Mouse (Mus musculus) left cerebral cortex, postnatal 10 days (tissue): Measurements from ENCODE around the gene Cyp39a1. TPM values are rescaled to one million over a fixed set of nuclear protein-coding genes. Genes with fewer than 3 reads are reported as not detected.

Experiments used
- DNase-seq, 2 experiments: peaks; one replicate each; pipeline ENCODE4 v3.0.0; 2021 to 2022; ENCODE audit warnings: low spot score in 2 of 2, mixed read lengths in 1 of 2; ENCODE audit errors: extremely low spot score in 1 of 2
- intact Hi-C: fragments of 180-260 bp; cut with DNase I; formaldehyde crosslinking; loops from one replicate; pipeline ENCODE4 v1.15.1; 2025
- total RNA-seq, 2 experiments: library from RNA; stranded (reverse); gene quantifications; 2 replicates each; pipeline ENCODE4 v1.2.3; 2021

The Cyp39a1 gene
- total RNA-seq, result 1 to 10 TPM; 1.4 to 1.7 TPM

- no peak for DNase-seq
- intact Hi-C loops, result no loop called here
Observed at GRCm38 (mm10) chr17:43667290-43667843, at the start of gene Cyp39a1. Gene Cyp39a1 (plus strand): TSS chr17:43667425.

DNA sequence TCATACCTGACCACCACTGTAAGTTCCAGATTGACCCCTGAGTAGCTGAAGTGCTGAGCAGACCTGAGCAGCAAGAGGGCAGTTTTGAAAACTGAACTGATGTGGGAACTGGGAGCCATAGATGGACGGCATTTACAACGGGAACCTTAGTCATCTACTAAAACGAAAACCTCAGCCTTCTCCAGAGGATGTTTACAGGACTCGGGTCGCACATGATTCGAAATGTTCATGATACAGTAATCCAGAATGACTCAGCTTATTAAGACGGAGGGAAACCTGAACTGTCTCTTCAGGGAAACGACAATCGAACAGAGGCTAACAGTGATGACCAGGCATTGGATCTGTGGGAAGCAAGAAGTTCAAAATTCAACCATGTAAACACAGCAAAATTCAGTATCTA, 48.1 kb upstream of the Cyp39a1 start:
- no peak for DNase-seq
- intact Hi-C loops, result no loop called here

DNA sequence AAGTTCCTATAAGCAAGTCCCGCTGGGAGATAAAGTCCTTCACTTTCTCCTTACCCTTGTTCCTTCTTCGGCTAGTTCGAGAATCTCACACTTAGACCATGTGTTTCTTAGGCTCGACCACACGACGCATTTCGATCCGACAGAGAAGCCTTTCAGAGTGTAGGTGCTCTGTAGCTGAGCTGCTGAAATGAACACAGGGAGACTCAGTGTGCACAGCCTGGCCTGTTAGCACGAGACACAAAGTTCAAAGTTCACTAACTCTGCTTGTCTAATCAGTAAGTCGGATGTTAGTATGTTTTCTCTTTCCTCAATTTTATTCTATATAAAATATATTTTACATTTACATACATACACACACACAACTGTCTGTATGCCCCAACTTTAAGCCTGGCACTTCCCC, 45.1 kb upstream of the Cyp39a1 start:
- intact Hi-C loops, result no loop called here
- DNase-seq, result no peak

DNA sequence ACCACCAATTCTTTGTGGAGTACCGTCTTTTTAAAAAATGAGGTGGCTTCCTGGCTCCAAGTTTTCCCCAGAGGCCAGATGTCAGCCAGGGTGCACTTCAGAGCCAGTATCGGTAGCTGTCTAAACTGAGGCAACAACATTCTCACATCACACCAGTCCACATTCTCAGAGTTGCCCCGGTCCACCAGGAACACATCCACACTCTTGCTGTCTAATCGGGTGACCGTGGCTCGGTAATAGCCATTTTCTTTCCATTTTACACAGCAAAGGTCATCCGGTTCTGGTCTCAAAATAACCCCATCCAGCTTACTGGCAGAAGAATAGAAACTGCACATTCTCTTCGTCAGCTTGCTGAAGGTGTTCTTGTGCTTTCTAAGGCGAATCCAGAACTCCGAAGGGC, 39.0 kb upstream of the Cyp39a1 start:
- DNase-seq, result no peak
- intact Hi-C loops, result no loop called here

DNA sequence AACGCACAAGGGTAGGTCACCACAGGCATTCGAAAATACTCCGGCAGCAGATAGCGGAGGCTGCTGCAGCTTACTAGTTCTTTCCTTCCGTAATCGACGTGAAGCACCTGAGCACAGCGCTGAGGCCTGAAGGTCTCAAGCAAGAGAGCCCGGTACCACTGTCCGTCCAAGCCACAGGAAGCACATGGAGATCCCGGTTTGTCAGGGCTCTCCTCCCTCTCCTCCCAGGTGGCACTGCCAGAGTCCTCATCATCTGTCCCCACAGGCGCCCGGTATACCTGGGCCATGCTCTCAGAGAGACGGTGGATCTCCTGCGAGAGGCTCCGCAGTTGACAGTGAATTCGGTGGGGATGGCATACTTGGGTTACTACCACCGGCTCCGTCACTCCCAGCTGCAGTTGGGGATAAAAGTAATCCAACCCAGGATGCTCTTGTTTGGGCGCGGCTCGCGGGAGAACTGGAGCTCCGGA, 38.2 kb upstream of the Cyp39a1 start:
- no peak for DNase-seq
- intact Hi-C loops, result no loop called here

DNA sequence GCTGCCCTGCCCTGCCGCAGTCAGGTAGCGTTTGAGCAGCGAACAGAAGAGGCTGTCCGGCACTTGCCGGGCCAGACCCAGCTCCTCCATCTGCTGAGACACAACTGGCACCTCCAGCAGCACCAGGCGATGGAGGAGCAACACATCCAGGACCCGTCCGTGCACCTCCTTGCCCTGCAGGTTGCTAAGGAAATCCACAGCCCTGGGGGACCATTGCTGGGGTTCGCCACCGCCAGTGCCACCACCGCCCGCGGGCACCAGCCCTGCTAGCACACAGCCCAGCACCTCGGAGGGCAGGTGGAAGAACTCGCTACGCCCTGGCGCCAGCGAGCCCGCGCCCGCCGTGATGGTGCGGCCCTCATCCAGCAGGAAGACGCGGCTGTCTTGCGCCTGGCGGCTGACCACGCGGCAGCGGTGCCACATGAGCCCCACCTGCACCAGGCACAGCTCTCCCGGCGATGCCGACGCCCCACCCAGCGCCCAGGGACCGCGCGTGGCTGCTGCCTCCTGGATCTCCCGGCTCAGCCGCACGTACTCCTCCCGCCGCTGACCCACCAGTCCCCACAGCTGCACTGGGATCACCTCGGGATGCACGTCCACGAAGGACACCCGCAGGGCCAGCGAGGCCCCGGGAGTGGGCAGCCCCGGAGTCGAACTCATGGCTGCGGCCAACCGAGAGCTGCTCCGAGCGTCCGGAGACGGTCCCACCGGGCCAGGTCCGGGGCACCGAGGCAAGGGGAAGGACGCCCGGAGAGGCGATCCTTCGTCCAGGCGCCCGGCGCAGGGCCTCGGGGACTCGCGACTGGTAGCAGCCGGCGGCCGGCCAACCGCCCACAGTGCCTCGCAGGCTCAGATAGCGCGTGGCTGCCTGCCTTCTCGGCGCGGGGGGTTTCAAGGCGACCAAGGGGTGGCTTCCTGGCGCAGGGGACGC, 37.5 kb upstream of the Cyp39a1 start, which contains the start of gene Tdrd6:
TSS of gene Tdrd6 (minus strand) at position 804 of the 931 bp plus-strand sequence.
- DNase-seq, result peak in 1 of 2 experiments; percentile 54
- intact Hi-C loops, result no loop called here

GRCm38 (mm10) chr17:43630427-43630760, 36.8 kb upstream of the Cyp39a1 start:
- intact Hi-C loops, result no loop called here

DNA sequence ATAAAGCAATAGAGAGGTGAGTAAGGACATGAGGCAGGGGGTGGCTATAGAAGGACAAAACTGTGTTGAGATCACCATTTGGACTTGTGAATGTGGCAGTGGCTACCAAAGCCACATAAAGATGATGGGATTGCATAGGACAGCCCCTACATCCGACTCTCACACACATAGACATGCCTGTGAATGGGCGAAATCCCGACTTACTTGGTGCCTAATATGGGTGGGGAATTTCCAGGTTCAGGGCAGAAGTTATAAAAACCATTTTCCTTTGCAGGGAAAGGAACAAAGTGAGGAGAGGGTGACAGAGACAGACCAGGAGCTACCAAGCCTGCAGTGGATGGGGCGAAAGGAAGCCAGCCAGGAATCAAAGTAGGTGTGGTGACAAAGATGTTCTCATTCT, 30.1 kb upstream of the Cyp39a1 start:
- intact Hi-C loops, result no loop called here
- DNase-seq, result no peak

More at GRCm38 (mm10) chr17:43630427-43630760, 36.8 kb upstream of the Cyp39a1 start:
- no peak for DNase-seq

GRCm38 (mm10) chr17:43640825-43641224, 26.4 kb upstream of the Cyp39a1 start:
- DNase-seq, result no peak
- intact Hi-C loops, result no loop called here

DNA sequence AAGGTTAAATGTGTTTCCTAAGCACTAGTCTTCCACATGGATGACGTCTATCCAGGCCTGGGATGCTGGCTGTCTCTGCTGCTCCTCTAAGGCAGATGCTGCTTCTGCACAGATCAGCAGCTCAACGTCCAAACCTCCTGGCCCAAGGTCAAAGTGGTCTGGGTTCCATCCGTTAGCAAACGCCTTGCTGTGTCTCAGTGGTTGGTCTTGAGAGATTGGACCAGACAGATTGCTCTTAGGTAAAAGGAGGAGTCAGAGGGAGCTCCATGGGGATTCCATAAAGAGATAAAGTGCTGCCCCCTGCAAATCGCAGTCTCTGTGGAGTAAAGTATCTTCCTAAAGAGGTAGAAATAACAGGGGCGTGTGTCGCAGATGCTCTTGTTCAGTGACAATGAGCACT, 24.0 kb upstream of the Cyp39a1 start:
- intact Hi-C loops, result no loop called here
- DNase-seq, result no peak

GRCm38 (mm10) chr17:43644375-43644774, 22.9 kb upstream of the Cyp39a1 start:
- intact Hi-C loops, result no loop called here

GRCm38 (mm10) chr17:43645136-43645535, 22.1 kb upstream of the Cyp39a1 start:
- DNase-seq, result no peak
- intact Hi-C loops, result no loop called here

More at GRCm38 (mm10) chr17:43644375-43644774, 22.9 kb upstream of the Cyp39a1 start:
- no peak for DNase-seq

GRCm38 (mm10) chr17:43646925-43647324, 20.3 kb upstream of the Cyp39a1 start:
- no peak for DNase-seq
- intact Hi-C loops, result no loop called here

GRCm38 (mm10) chr17:43649641-43650436, 17.4 kb upstream of the Cyp39a1 start:
- DNase-seq, result no peak
- intact Hi-C loops, result no loop called here

GRCm38 (mm10) chr17:43651314-43652046, 15.7 kb upstream of the Cyp39a1 start:
- no peak for DNase-seq
- intact Hi-C loops, result no loop called here

- intact Hi-C loops, result no loop called here
- DNase-seq, result peak; percentile 84 to 89
Observed at GRCm38 (mm10) chr17:43666576-43667289, 492 bp upstream of the Cyp39a1 start, which contains the start of gene Slc25a27. Gene Slc25a27 (minus strand): TSS chr17:43667214.

DNA sequence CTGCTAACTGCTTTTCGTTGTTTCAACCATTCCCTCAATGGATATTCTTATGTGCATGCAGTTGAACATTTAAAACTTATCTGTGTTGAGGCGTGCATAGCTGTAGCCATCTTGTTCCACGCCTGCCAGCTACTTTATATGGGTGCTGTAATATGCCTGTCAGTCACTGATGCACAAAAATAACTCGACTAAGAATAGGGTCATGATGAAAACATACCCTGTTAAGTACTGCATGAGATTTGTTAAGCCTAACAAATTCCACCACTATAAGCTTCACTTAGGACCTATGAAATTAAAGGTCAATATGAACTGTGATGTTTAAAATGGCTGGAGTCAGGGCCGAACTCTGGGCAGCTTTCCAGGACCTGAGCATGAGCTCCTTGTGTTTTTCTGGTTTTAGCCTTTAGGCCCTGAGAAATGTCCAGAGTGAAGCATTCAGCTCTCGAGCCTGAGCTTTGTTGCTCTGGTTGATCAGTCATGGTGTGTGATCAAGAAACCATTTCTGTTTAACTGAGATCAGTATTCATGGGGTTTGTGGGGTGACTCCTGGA, 2.0 kb downstream of the Cyp39a1 start:
- intact Hi-C loops, result no loop called here
- no peak for DNase-seq

DNA sequence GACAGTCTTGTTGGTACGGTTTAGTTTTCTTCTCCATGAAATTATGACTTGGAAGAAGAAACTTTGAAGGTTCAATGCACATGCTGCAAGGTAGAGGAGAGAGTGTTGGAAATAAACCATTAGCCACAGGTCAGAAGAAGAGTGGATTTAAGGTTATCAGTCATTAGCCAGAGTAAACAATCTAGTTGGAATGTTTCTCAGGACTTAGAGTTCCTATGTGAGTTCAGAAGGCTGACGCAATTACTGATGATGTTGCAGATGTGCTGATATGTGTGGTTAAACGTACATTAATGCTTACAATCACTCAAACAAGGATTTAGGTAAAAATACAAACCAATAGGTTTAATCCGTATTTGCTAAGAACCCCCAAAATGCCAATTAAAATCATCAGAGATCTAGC, 4.7 kb downstream of the Cyp39a1 start:
- intact Hi-C loops, result no loop called here
- no peak for DNase-seq
